Mouse (Mus musculus) neutrophil, adult 65 days (primary cell): ENCODE measurements around the gene Gabpb1. TPM values are rescaled to one million over a fixed set of nuclear protein-coding genes. Genes with fewer than 3 reads are reported as not detected.

ENCODE experiments used
- total RNA-seq: library from RNA; stranded (reverse); gene quantifications from 2 replicates; pipeline ENCODE4 v1.2.4, GENCODE M21; 2023

Gabpb1 gene
- total RNA-seq = 41.2 and 54.3 TPM in 2 replicates

DNA sequence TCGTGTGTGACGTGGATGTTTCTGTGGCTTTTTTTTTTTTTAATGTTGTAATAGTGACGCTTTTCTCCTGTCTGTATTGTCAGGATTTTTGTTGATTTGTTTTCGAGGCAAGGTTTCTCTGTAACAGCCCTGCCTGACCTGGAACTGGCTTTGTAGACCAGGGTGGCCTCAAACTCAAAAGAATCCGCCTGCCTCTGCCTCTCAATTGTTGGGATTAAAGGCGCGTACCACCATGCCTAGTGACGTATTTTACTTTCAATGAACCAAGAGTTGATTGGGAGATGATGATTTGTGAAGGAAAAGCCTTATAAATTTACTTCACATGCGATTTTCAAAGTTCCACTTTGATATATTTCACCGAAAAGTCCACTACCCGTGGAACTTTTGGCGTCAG is at the start of gene Gabpb1:
Gabpb1 (minus strand) TSS at position 216 of the 394 bp plus-strand sequence.

DNA sequence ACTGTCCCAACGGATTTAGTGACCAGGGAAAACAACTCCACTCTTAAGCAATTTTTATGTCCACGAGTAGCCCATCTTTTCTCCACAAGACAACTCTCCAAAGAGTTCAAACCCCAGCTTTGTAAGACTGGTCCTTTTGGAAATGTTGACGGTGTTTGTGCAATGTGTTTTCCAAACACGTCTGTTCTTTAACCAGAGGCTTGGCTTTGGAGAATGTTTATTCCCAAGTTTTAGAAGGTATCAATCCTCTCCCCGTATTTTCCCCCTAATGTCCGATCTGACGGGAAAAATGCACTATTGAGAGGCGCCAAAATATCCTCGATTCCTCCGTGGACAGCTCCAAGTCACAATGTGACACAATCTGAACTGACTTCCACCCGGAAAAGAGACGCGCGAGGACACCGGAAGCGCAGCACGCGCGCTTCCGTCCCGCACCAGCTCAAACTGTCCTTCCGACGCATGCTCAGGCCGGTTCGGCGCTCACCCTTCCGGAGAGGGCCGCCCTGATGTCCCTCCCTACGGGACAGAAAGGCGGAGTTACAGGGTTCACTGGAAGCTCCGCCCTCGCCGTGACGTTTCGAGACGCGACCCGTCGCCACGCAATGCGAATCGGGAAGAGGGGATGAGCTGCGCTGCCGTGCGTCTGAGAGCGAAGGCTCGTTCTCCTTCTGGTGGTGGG is 30.8 kb upstream of the Gabpb1 start, which contains the start of gene Usp8:
Usp8 (plus strand) TSS at position 570 of the 679 bp plus-strand sequence.

DNA sequence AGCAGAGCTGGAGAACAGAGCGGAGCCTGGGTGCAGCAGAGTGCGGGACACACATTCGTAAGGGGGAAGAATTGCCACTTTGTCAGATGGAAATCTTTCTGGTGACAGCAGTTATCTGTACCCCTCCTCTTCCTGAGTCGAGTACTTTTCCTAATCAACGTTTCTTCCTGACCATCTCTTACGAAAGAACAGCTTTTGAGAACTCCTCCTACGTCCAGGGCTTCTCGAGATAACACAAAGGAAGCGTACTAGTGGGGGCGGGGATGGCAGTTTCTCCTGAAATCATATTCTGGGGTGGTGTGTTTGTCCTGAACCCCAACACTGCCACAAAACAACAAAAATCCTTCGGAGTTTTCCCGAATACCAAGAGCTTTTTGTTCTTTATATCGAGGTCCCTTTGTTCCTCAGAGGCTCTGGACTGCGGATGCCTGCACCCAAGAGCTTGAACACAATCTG is 56.9 kb downstream of the Gabpb1 start, which contains the start of gene Hdc:
Hdc (minus strand) TSS at position 51 of the 456 bp plus-strand sequence.

Other genes with a start within 250 kb of the Gabpb1 start
- 145 and 223 TPM in 2 replicates for gene Atp8b4, start 175.7 kb downstream of the Gabpb1 start, total RNA-seq
- gene Slc27a2, start 123.9 kb downstream of the Gabpb1 start, total RNA-seq = 0.32 and 0.84 TPM in 2 replicates
- 434 and 683 TPM in 2 replicates for gene Hdc, start 57.0 kb downstream of the Gabpb1 start, total RNA-seq
- gene Usp8, start 31.0 kb upstream of the Gabpb1 start, total RNA-seq = 38.2 and 43.8 TPM in 2 replicates
- gene Usp50, start 107.1 kb upstream of the Gabpb1 start, total RNA-seq = not detected in 2 replicates
- gene Trpm7, start 199.9 kb upstream of the Gabpb1 start, total RNA-seq = 46.5 and 70.3 TPM in 2 replicates